Mouse (Mus musculus) T-helper 1 cell (primary cell): ENCODE measurements around the gene Steap1.

Experiments
- in situ Hi-C: fragments of 300-600 bp; cut with MboI, MseI; formaldehyde crosslinking; loops from one replicate; pipeline ENCODE4 v1.15.1; 2025; ENCODE audit warnings: high pct_unique_total_duplicates

The Steap1 gene

DNA sequence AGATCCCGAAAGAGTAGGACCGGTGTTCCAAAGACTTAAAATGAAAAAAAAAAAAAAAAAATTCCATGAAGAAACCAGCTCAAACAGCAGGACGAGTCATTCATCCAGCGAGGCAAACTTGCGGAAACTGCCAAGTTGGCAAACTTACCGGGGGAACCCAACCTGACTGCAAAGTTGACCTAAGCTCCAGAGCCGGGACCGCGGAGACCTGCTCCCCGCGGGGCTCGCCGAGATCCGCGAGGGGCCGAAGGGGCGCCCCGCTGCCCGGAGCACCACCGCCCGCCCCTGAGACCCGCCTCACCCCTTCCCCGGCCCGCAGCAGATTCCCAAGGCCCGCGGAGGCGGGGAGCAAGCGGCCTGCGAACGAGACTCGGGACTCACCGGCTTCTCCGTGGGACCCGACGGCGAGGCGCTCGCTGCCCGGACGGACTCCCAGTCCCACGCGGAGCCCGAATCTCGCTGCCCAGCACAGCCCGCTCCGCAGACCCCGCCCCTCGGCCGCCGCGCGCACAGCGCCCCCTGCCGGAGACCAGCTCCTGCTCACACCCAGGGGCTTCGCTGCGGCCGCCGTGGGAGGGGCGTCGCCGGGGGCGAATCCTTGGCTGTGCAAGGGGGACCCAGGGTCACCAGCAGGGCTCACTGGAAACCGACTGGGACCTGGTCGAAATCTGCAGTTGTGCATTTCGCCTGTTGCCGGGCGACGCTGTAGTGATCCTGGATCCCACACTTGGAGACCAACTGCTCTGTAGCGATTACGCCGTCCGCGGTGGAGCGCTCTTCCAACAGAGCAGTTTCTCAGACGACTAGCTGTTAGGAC lies at the start of gene Steap1:
Gene Steap1, minus strand, starts transcription at position 461 of the 817 bp plus-strand sequence.
- in situ Hi-C loops = no loop called here

DNA sequence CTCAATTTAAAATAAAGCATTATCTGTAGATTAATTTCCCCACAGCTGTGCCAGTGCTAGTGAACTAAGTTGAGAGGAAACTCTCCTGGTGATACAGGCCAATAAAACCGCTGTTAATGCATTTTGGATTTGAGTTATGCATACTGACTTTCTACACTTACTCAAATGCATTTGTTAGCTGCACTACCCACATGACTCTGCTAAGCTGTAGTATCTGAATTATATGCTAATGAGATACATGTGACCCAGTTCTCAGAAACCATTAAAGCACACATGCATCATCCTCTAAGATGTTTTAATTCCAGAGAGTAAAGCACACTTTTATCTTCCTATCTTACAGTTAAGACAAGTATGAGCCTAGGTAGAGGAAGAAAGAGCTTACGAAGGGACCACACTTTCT lies 38.0 kb upstream of the Steap1 start:
- in situ Hi-C loops = no loop called here

- in situ Hi-C loops = no loop called here
Observed at GRCm38 (mm10) chr5:5756392-5757019, 7.4 kb upstream of the Steap1 start.

DNA sequence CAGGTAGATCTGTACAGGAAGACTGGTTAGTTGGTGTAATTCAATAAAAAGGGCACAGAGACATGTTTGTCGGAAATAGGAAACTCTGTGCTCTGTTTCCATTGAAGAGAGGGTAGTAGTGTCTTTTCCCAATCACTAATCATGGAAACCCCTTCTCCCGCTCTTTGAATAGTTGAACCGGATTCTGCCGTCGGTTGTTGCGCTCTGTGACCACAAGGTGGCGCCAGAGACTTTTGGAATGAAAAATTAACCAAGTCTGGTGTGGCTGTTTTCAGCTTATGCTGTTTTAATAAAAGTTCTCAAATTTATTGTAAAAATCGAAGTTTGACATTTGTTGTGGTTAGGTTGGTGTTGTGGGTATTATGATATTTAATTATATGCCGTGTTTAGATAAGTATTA lies 5.9 kb upstream of the Steap1 start:
- in situ Hi-C loops = no loop called here

- in situ Hi-C loops = loop anchor here (5.0 kb wide), 1 partner anchor 252 kb away; no protein-coding TSS in a partner anchor
Observed at GRCm38 (mm10) chr5:5749772-5750222, 671 bp upstream of the Steap1 start.

- in situ Hi-C loops = loop anchor here (5.0 kb wide), 1 partner anchor 1152 kb away; no protein-coding TSS in a partner anchor
Observed at GRCm38 (mm10) chr5:5734445-5734844, 14.7 kb downstream of the Steap1 start.

DNA sequence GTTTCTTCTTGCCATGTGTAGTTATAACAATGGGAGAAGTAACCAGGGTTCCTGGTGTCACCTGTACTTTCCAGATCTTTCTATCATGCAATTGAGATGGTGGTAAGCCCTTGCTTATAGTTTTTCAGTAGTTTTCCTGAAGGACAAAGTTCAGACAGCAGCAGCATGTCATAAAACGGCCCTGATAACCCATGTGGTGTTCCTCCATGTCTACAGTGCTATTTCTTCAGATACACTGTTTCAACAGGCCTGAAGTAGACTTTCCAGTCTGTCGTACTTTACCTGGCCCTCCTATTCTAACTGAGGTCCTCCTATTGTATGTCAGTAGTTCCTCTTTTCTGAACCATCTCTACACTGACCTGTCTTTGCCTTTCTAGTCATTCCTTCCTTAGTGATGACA lies 16.3 kb downstream of the Steap1 start:
- in situ Hi-C loops = loop anchor here (5.0 kb wide), 1 partner anchor 1151 kb away; no protein-coding TSS in a partner anchor

DNA sequence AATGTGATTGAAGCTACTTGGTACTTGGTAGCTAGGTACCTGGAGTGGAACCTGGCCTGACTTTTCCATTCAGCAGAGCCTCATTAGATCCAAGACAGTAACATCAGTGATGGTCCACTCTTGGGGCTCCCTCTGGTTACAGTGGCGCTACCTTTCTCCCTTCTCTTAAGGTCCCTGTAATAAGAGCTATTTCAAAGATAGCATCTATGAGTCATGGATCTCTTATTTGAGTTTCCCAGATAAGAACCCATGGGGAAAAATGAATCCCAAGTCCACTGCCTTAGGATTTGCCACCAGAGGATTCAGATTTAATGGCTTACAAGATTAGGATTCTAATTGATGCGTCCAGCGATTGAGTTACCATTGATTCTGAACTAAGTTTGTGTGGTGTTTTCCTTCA lies 16.9 kb downstream of the Steap1 start:
- in situ Hi-C loops = loop anchor here (5.0 kb wide), 1 partner anchor 1150 kb away; no protein-coding TSS in a partner anchor

- in situ Hi-C loops = loop anchor here (5.0 kb wide), 1 partner anchor 1148 kb away; no protein-coding TSS in a partner anchor
Observed at GRCm38 (mm10) chr5:5729904-5730303, 19.2 kb downstream of the Steap1 start.

DNA sequence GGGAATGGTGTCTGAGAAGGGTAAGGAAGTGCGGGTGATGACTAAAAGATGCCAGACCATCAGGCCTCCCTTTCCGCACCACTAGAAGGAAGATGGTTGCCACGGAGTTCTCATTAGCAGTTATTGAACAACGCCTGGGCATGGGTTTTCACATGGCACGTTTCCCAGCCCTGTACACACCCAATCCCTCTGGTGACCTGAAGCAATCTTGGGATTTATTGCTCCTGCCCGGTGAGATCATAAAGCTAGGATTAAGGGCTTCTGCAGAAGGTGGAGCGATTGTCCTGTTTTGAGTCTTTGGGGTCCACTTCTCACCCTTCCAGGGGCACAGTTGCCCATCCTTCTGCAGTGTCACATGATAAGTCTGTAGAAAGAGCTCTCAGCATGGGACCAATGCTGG lies 26.9 kb downstream of the Steap1 start:
- in situ Hi-C loops = no loop called here

- in situ Hi-C loops = no loop called here
Observed at GRCm38 (mm10) chr5:5711032-5711431, 38.1 kb downstream of the Steap1 start.

- in situ Hi-C loops = no loop called here
Observed at GRCm38 (mm10) chr5:5707341-5708278, 41.5 kb downstream of the Steap1 start.

DNA sequence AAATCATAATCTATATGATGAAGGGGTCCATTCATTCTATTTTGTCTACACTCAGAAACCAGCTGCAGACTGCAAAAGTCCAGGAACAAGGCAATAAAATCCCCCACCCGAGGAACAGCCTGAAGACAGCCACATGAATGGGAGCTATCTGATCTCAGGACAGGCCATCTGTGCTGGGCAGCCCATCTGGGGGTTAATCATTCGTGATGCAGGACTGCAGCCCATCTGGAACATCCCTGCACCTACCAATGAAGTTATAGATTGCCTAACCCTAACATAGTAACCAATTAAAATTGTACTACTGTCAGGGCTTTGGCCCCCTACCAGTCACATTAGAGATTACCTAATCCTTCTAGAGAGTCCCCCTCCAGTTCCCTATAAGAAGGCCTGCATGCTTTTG lies 44.1 kb downstream of the Steap1 start:
- in situ Hi-C loops = no loop called here

GRCm38 (mm10) chr5:5700386-5700785 lies 48.7 kb downstream of the Steap1 start:
- in situ Hi-C loops = no loop called here

- in situ Hi-C loops = no loop called here
Observed at GRCm38 (mm10) chr5:5698830-5699229, 50.3 kb downstream of the Steap1 start.

- in situ Hi-C loops = no loop called here
Observed at GRCm38 (mm10) chr5:5695401-5695942, 53.7 kb downstream of the Steap1 start.

DNA sequence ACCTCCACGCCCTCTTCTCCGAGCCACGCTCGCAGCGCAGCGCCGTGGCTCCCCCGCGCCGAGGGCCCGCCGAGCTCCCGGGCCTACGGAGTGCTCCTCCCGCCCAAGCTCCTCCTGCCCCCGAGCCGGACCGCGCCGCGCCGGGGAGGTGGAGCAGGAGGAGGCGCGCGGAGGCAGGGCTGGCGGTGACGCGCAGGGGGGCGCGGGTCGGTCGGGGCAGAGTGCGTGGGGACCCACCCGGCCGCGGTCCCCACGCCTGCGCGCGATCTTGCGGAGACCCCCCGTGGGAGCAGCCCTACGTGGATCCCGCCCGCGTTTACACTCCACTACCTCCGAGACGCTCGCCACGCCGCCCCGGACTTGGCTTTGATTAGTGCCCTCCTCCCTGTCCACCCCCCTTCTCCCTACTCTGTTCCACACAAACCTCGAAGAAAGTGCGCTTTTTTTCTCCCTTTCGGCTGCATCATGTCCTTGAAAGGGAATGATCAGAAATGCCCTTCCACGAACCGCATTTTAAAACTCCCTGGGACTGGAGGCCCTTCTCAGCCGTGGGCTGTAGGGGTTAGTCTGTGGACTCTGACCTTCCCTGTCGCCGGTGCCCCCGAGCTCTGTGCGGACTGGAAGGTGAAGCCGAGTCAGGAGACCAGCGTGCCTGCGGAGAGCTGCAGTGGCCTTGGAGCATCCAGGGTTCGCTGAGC lies 55.0 kb downstream of the Steap1 start, which contains the start of gene Steap2:
Gene Steap2, minus strand, starts transcription at position 623 of the 698 bp plus-strand sequence.
- in situ Hi-C loops = no loop called here

GRCm38 (mm10) chr5:5693541-5693955 lies 55.6 kb downstream of the Steap1 start:
- in situ Hi-C loops = no loop called here

DNA sequence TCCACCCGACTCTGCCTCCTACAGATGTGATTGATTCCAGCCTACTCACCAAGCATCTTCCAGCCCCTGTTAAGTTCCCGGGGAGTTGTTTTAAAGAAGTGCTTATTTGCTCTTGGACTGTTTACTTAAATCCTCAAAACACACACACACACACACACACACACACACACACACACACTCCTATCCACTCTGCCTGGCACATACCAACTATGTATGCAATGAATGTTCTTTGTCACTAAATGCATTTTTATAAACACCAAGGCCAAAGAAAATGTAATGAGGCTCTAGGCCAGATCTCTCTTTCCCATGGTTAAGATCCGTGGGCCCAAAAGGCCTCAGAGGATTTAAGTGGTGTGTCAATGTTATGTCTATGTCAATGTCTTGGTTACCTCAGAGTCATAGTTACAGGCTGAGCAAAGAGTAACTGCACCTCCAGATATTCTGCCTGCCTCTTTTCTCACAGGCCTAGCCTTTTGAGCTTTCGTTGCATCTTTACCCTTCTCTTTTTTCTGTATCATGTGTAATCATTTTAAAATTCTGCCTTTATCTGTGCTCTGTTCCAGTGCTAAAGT lies 56.9 kb downstream of the Steap1 start:
- in situ Hi-C loops = no loop called here

GRCm38 (mm10) chr5:5688945-5689540 lies 60.1 kb downstream of the Steap1 start:
- in situ Hi-C loops = no loop called here
